Mouse (Mus musculus): Measurements from ENCODE around the gene Usp33. TPM values are rescaled to one million over a fixed set of nuclear protein-coding genes. Genes with fewer than 3 reads are reported as not detected.

The Usp33 gene
- polyA plus RNA-seq, 1 experiment: 101 TPM

DNA sequence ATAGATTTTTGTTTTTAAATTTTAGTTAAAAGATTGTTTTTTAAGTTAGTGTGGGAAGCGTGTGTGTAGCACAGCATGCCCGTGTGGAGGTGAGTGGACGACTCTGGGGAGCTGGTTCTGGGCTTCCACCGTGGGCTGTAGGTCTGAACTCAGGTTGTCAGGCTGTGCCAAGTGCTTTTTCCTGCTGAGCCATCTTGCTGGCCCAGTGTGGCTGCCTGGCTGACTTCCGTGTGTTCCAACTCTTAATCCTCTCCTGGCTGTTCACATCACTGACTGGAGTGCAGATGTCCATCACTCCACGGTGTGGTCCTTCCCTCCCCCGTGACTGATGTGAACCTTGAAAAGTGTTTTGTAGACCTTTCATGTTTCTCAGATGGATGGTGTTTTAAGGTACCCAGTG is 12.9 kb downstream of the Usp33 start:
- 12% methylated on average over 7 of the region's 7 CpGs for WGBS
- TF ChIP-seq POLR2A (IDR thresholded peaks at IDR 0.05; ENCODE audit: borderline replicate concordance, insufficient read depth, low read length) (no peak), CTCF (IDR thresholded peaks at IDR 0.05; ENCODE audit: borderline replicate concordance, insufficient read depth, low read depth, low read length) (no peak)
- H3K27ac ChIP-seq (ENCODE audit: insufficient read depth, low read length): no peak overlapping the region
- H3K4me3 ChIP-seq (replicated peaks; ENCODE audit: insufficient read depth, low read depth, low read length): no peak overlapping the region
- no peaks in the 10 kb centered on the region for H3K27me3 ChIP-seq (ENCODE audit: control insufficient read depth, insufficient read depth, low read length)
- DNase-seq: peak; percentile 32 to 39
- H3K4me1 ChIP-seq (ENCODE audit: control insufficient read depth, insufficient read depth, low read length): peaks cover 4% of the 10 kb centered on the region; the same call in 1 of the 2 replicates

DNA sequence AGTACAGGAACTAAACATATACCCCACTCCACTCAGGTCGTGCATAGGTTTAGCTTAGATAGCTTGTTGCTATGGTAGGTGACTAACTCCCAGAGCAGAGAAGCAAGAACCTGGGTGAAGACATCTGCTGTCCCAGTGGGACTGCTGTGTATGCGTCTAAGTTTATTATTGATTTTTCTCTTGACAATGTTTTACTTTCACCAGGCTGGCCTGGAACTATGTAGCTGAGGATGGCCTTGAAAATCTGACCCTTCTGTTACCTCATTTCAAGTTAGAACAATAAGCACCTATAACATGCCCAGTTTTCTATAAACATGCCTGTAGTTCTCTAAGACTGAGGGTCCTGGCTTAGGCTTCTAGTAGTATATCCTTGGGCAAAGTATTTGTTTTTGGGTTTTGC is 17.9 kb downstream of the Usp33 start:
- no peak overlapping the region for H3K27ac ChIP-seq (ENCODE audit: insufficient read depth, low read length)
- WGBS: 81% methylated on average over 2 of the region's 2 CpGs
- H3K4me1 ChIP-seq (ENCODE audit: control insufficient read depth, insufficient read depth, low read length): peaks cover 2% of the 10 kb centered on the region; the same call in 1 of the 2 replicates
- no peak overlapping the region for H3K4me3 ChIP-seq (replicated peaks; ENCODE audit: insufficient read depth, low read depth, low read length)
- no peak for TF ChIP-seq POLR2A (IDR thresholded peaks at IDR 0.05; ENCODE audit: borderline replicate concordance, insufficient read depth, low read length)
- no peak for TF ChIP-seq CTCF (IDR thresholded peaks at IDR 0.05; ENCODE audit: borderline replicate concordance, insufficient read depth, low read depth, low read length)
- no peaks in the 10 kb centered on the region for H3K27me3 ChIP-seq (ENCODE audit: control insufficient read depth, insufficient read depth, low read length)
- no peak for DNase-seq

DNA sequence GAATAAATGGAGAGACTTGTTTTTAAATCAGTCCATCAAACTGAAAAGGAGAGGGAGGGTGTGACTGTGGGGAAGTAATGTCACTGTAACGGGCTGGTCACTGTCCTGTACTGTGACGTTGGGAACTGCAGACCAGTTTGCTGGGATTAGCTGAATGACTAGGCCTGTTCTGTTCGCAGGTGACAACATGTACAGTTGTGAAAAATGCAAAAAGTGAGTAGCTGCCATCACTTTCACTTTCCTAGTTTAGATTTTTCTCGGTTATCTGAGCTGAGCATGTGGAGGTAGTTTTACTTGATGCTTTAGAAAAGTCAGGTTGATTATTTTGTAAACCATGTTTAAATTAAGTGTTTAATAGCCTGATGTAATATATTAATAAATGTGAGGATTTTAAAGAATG is 29.8 kb downstream of the Usp33 start:
- Histone ChIP-seq H3K4me3 (replicated peaks; ENCODE audit: insufficient read depth, low read depth, low read length) (no peak overlapping the region), H3K4me1 (ENCODE audit: control insufficient read depth, insufficient read depth, low read length) (no peaks in the 10 kb centered on the region), H3K27me3 (ENCODE audit: control insufficient read depth, insufficient read depth, low read length) (no peaks in the 10 kb centered on the region), H3K27ac (ENCODE audit: insufficient read depth, low read length) (no peak overlapping the region)
- no peak for TF ChIP-seq POLR2A (IDR thresholded peaks at IDR 0.05; ENCODE audit: borderline replicate concordance, insufficient read depth, low read length)
- TF ChIP-seq CTCF (IDR thresholded peaks at IDR 0.05; ENCODE audit: borderline replicate concordance, insufficient read depth, low read depth, low read length): no peak
- DNase-seq: no peak
- 88% methylated on average over 4 of the region's 4 CpGs for WGBS

DNA sequence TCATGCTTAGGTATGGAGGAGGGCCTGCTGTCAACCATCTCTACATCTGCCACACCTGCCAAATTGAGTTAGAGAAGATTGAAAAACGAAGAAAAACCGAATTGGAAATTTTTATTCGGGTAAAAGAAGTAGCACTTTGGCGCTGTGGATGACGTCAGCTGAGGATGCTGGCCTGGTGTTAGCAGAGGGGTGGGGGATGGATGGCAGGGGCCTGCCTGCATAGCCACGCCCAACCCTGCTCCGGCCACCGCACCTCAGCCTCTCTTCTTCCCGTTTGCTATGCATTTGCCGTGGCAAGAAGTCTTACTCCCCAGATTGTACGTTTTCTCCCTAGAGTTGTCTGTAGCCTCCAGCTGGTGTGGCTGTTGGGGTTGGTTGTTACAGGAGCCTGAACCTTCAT is 37.8 kb downstream of the Usp33 start:
- no peaks in the 10 kb centered on the region for H3K27me3 ChIP-seq (ENCODE audit: control insufficient read depth, insufficient read depth, low read length)
- DNase-seq: no peak
- WGBS: 76% methylated on average over 11 of the region's 11 CpGs
- no peak overlapping the region for H3K4me3 ChIP-seq (replicated peaks; ENCODE audit: insufficient read depth, low read depth, low read length)
- TF ChIP-seq CTCF (IDR thresholded peaks at IDR 0.05; ENCODE audit: borderline replicate concordance, insufficient read depth, low read depth, low read length) (no peak), POLR2A (IDR thresholded peaks at IDR 0.05; ENCODE audit: borderline replicate concordance, insufficient read depth, low read length) (no peak)
- no peak overlapping the region for H3K27ac ChIP-seq (ENCODE audit: insufficient read depth, low read length)
- H3K4me1 ChIP-seq (ENCODE audit: control insufficient read depth, insufficient read depth, low read length): no peaks in the 10 kb centered on the region

DNA sequence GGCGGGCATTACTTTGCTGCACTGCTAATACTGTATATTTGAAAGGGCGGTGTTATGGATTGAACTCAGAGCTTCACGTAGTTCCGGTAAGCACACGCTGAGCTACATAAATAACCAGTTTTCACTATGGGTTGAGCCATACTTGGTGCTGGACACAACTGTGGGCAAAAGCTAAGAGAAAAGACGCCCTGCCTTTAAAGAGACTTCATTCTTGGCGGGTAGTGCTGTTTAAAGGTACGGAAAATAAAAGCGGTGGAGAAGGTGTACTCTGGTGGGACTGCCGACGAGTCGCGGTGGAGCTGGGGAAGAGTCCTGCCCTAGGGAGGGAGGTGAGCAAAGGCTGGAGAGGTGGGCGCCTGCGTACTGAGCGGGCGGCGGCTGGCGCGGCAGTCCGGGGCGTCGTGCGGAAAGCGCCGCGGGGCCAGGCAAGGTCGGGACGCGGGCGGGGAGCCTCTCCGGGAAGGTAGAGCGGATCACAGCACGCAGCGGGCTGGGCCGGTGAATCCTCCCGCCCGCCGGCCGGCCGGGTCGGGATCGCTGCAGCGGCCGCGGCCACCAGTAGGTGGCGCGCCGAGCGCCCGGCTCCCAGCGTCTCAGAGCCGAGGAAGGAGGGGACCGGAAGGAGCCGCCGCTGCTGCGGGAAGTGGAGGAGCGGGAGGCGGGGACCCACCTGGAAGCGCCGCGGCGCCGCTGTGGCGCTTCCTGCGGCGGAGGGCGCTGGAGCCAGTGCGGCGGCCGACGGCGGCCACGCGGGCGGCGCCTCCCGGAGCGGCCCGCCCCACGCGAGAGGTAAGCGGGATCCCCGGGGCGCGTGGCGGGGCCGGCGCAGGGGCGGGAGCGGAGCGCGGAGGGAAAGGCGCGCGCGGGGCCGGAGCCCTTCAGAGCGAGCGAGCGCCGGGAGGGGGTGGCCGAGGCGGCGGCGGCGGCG is 49.3 kb downstream of the Usp33 start, which contains the start of gene Zzz3:
Gene Zzz3 (plus strand): TSS at position 124 of the 928 bp plus-strand sequence.
- H3K4me3 ChIP-seq (replicated peaks; ENCODE audit: insufficient read depth, low read depth, low read length): peak within 1 kb of the TSS; percentile 99
- no peaks in the 10 kb centered on the region for H3K27me3 ChIP-seq (ENCODE audit: control insufficient read depth, insufficient read depth, low read length)
- H3K27ac ChIP-seq (ENCODE audit: insufficient read depth, low read length): peak within 1 kb of the TSS; percentile 99
- DNase-seq: peak; percentile 91 to 94
- peak; percentile 64 for TF ChIP-seq CTCF (IDR thresholded peaks at IDR 0.05; ENCODE audit: borderline replicate concordance, insufficient read depth, low read depth, low read length)
- 0 out of 2 replicates have a peak, but pooled peaks have one; percentile 40 for TF ChIP-seq POLR2A (IDR thresholded peaks at IDR 0.05; ENCODE audit: borderline replicate concordance, insufficient read depth, low read length)
- WGBS: under 1% methylated on average over 85 of the region's 108 CpGs
- H3K4me1 ChIP-seq (ENCODE audit: control insufficient read depth, insufficient read depth, low read length): 0 out of 2 replicates have a peak, but pooled peaks cover 3% of the 10 kb centered on the region

DNA sequence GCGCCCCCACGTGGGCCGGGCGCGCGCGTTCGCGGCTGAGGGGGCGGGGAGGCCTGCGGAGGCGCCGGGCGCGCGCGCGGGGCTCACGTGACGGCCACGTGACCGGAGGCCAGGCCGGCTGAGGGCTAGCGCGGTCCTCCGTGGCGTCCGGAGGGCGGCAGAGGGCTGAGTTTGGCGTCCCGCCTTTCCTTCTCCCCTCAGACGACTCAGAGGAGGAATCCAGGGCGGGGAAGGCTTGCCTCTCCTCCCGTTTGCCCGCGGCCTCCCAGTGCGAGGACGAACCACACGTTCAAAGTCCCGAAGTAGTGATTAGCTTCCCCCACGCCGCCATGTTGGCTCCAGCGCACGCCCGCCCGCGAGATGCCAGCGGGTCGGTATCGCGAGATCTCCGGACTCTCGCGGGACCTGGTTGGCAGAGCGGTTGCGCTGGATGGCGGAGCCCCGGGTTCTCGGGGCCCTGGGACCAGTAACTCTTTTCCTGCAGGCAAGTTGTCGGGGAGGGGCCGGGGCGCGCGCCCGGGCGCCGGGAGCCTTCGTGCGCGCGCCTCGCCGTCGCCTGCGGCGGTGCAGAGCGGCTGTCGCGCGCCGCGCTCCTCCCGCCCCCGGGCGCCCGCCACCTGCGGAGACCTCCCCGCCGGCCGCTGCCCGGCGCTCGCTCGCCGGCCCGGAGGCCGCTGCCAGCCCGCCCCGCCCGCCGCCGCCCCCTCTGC is 50.2 kb downstream of the Usp33 start:
- Histone ChIP-seq H3K4me1 (ENCODE audit: control insufficient read depth, insufficient read depth, low read length) (0 out of 2 replicates have a peak, but pooled peaks cover 3% of the 10 kb centered on the region), H3K4me3 (replicated peaks; ENCODE audit: insufficient read depth, low read depth, low read length) (peak overlapping the region; percentile 99), H3K27ac (ENCODE audit: insufficient read depth, low read length) (peak overlapping the region; percentile 99), H3K27me3 (ENCODE audit: control insufficient read depth, insufficient read depth, low read length) (no peaks in the 10 kb centered on the region)
- under 1% methylated on average over 96 of the region's 102 CpGs for WGBS
- peak; percentile 96 to 99 for DNase-seq
- TF ChIP-seq POLR2A (IDR thresholded peaks at IDR 0.05; ENCODE audit: borderline replicate concordance, insufficient read depth, low read length) (peak; percentile 88), CTCF (IDR thresholded peaks at IDR 0.05; ENCODE audit: borderline replicate concordance, insufficient read depth, low read depth, low read length) (no peak)

DNA sequence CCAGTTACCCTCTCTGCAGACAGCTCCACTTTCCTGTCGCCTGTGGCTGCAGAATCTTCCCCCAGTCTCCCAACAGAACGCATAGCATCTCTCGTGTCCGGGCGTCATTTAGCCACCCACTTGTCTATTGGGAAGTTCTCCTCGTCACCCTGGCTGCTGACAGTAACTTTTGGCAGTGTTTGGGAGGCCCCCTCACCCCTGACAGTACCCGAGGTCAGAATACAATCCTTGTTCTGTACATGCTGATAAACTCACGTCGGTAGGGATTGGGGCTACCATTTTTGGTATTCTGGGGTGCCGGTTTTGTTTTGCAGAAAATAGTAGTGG is 50.7 kb downstream of the Usp33 start:
- Histone ChIP-seq H3K27ac (ENCODE audit: insufficient read depth, low read length) (peak overlapping the region; percentile 87), H3K4me1 (ENCODE audit: control insufficient read depth, insufficient read depth, low read length) (0 out of 2 replicates have a peak, but pooled peaks cover 4% of the 10 kb centered on the region), H3K27me3 (ENCODE audit: control insufficient read depth, insufficient read depth, low read length) (no peaks in the 10 kb centered on the region), H3K4me3 (replicated peaks; ENCODE audit: insufficient read depth, low read depth, low read length) (peak overlapping the region; percentile 99)
- WGBS: under 1% methylated on average over 10 of the region's 10 CpGs
- TF ChIP-seq CTCF (IDR thresholded peaks at IDR 0.05; ENCODE audit: borderline replicate concordance, insufficient read depth, low read depth, low read length) (no peak), POLR2A (IDR thresholded peaks at IDR 0.05; ENCODE audit: borderline replicate concordance, insufficient read depth, low read length) (no peak)
- no peak for DNase-seq

Measured in cerebellum, adult 2 months (tissue).